Mouse (Mus musculus) stomach, postnatal 0 days (tissue): ENCODE measurements at regions not wholly inside any gene's neighbourhood (a gene's known extent, or its start where the extent isn't known, plus 50 kb on each side); places are given as distances from the start of the nearest gene placed in this dataset.

ENCODE experiments used
- CTCF ChIP-seq: IDR thresholded peaks from 2 replicates; pipeline ENCODE4 v1.5.1; 2016; ENCODE audit warnings: antibody characterized with exemption, low read depth, mild to moderate bottlenecking, moderate library complexity
- EP300 ChIP-seq: optimal IDR thresholded peaks from 2 replicates; pipeline ENCODE3; 2016; ENCODE audit warnings: antibody characterized with exemption

DNA sequence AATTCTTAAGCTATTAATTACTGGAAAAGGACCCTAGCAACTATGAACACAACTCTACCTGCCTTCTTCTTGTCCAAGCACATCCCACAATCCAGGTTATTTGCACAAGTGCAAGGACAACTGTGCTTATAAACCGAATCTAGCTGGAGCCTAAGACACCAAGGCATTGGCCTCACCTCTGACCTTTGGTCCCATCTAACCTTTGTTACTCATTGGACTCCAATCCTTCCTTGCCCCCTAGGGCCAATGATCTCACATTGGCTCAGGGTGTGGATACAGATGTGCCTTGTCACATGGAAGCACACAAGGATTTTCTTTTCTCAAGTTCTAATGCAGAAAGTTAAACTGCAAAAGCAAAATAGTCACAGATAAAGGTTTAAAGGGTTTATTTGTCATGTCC is 444.6 kb upstream of the Ubash3b start:
- TF ChIP-seq CTCF (no peak), EP300 (no peak)
